Mouse (Mus musculus): ENCODE data around the gene Tsga10ip.

Gene Tsga10ip

GRCm38 (mm10) chr19:5402293-5402692, at the start of gene Tsga10ip:
TSS of gene Tsga10ip (minus strand) at chr19:5402526.
- DNase-seq (ENCODE audit: low read depth), result no peak

- DNase-seq (ENCODE audit: low read depth), result no peak
These were observed 49.4 kb upstream of the Tsga10ip start for GRCm38 (mm10) chr19:5451766-5452165.

DNA sequence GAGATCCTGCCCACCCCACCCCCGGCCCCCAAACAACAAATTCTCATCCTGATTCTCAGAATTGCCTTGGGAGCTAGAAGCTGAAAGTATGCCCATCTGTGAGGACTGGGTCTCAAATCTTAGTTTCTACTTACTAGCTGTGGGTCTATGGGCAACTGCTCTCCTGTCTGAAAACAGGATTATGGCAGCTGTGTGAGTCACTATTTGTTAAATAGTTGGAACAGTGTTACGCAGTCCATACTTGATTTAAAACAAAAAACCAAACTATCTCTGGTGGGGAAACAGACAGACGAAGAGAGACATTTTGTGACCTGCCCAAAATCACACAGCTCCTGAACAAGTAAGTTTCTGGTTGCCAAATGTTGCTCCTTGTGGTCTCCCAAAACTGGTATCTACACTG, 47.3 kb upstream of the Tsga10ip start:
- DNase-seq (ENCODE audit: low read depth), result no peak

DNA sequence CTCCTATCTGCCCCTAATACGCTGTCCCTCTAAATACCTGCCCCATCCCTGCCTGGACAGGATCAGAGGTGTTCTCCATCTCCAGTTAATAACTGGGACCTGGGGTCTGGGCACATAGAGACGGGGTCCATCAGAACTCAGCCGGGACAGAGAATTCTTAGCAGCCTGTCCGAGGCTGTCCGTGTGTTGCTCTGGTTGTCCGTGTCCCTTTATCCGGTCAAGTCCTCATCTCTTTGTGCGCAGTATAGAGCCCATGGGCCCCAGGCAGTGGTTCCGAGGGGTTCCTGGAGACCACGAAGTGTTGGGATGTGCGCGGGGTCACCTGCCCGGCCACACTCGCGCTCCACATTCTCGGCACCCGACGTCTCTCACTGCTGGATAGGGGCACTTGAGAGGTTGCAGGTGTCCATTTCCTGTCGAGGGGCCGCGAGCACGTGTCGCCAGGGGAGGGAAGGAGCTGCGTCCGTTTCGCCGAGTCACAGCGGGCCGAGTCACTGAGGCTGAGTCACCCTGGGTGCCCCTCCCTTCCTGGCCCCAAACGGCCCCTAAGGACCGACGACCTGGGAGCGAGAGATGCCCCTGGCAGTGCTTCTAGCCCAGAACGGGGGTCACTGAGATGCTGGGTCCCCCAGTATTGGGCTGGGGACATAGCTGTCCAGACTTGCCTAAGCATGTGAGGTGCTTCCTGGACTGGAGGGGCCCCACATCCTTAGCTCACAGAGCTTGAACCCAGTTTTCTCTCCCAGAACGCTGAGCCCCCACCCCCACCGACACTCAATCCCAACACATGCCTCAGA, 46.2 kb upstream of the Tsga10ip start:
- DNase-seq (ENCODE audit: low read depth), result no peak

- DNase-seq (ENCODE audit: low read depth), result peak; percentile 49
These were observed 45.4 kb upstream of the Tsga10ip start, which contains the start of gene Fosl1 for GRCm38 (mm10) chr19:5447515-5448353. TSS of gene Fosl1 (plus strand) at chr19:5447547.

DNA sequence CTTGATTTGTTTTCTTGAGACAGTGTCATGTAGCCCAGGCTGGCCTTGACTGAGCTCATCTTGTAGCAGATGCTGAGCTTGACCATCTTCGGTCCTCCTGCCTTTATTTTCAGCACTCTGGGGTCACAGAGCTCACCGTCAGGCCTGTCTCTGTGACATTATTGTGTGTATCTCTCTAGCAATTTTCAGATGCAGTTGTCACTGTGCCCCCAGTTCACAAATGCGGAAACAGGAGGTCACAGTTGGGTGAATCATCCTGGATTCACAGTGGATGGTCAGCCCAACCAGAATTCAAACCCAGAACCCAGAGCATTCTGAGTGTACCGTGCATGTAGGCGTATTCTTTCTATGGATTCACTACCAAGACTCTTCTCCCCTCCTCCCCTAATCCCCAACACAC, 43.4 kb upstream of the Tsga10ip start:
- no peak for DNase-seq (ENCODE audit: low read depth)

DNA sequence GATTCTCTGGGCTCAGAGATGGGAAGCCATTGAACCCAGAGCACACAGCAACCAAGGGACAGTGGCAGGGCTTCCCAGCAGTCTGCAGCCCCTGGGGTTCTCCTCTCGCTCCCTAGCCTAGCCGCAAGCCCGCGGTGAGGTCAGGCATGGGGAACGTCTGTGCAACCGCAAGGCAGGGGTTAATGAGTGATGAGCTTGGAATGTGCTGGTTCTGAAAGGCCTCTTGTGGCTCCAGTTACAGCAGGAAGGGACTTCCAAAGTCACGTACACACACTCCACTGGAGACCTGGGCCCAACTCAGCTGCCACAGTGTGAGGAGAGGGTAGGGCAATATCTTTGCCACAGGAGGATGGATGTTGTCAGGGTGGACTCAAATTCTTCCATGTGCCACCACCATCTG, 42.6 kb upstream of the Tsga10ip start:
- no peak for DNase-seq (ENCODE audit: low read depth)

DNA sequence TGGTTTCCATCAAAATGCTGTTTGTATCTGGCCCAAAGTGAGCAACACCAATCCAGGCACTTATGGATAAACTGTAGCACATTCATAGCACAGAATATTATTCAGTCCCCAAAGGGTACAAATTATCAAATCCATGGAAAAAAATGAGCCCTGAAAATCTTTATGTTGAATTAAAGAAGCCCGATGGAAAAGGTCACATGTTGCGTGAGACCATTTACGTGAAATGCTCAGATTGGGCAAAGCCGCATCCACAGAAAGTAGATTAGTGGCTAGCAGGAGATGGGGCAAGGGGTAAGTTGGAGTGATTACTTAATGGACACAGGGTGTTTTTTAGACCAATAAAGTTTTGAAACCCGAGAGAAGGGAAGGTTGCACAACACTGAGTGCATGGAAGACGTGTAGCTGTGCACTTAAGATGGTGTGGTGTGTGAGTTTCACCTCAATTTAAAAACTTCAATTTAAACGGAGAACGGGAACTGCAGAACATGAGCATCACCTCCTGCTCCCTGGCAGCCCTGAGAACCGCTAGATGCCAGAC, 42.1 kb upstream of the Tsga10ip start:
- DNase-seq (ENCODE audit: low read depth), result no peak

DNA sequence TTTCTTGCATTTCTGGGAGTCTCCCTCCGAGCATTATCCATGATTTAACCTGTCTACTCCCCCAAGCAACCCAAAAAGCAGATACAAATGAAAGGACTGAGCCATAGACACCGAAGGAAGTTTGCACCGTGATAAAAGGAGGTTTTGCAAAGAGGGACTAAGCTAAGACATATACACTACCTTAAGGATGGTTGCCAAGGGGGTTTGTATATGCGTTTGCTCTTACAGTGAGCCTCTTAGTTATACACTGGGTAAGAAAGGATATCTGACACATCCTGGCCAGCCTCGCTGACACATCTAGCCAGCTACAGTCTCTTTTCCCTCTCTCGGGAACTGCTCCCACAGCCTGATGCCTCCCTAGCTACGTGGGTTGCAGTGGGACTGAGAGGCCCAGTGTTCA, 31.6 kb upstream of the Tsga10ip start:
- DNase-seq (ENCODE audit: low read depth), result no peak

GRCm38 (mm10) chr19:5432992-5433852, 30.9 kb upstream of the Tsga10ip start:
- peak; percentile 52 for DNase-seq (ENCODE audit: low read depth)

DNA sequence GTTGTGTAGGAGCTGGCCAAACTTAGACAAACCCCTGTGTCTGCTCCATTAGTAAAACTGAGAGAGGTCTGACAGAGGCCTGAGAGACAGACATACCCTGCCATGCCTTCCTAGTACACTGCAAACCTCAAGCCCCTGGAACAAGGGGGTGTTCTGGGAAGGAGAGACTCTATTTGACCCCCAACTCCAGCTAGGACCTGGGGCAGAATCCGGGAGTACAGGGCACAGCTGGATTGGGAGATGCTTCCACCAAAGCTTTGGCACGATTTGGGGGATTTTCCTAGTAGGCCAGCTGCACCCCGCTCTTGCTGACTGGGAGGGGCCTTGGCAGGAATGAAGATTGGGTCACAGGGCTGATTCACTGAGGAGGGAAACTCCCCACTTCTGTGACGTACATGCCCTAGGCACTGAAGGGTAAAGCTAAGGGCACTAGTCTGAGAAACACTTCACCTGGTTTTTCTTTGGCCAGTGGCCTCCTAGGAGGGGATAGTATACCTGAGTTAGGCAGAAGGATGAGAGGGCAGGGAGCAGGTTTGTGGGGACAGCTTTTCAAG, 29.7 kb upstream of the Tsga10ip start:
- DNase-seq (ENCODE audit: low read depth), result no peak

GRCm38 (mm10) chr19:5430408-5430807, 28.1 kb upstream of the Tsga10ip start:
- no peak for DNase-seq (ENCODE audit: low read depth)

DNA sequence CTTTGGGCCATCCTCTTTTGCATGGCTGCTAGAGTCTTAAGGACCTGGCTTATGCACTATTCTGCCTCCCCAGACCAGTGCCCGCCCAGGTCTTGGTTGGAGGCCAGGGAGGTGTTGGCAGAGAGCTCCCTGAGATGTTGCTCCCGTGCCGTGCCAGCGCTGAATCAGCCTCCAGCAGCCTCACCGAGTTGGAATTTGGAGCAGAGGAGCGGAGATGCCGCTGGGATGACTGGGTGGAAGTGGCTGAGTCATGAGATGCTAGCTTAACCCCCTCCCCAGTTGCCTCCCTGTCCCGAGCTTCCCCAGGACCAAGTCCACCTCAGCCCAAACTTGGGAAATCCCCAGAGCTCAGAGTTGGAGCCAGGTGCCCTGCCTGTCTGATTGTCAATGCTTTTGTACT, 27.5 kb upstream of the Tsga10ip start:
- no peak for DNase-seq (ENCODE audit: low read depth)

DNA sequence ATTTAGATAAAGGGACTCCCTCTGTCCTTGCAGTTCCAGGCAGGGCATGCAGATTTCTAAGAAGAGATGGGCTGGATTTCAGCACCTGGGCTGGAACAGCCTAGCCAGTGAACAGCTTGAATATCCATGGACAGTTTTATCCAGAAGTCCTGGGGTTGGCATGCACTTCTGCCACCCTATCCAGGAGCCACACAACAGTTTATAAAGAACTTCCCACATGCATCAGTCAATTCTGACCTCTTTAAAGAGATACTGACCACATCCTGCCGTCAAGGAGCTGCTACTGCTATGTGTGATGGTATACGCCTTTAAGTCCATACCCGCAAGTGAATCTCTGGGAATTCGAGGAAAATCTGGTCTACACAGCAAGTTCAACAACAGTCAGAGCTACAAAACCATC, 26.9 kb upstream of the Tsga10ip start:
- no peak for DNase-seq (ENCODE audit: low read depth)

- no peak for DNase-seq (ENCODE audit: low read depth)
These were observed 25.8 kb upstream of the Tsga10ip start for GRCm38 (mm10) chr19:5428083-5428482.

DNA sequence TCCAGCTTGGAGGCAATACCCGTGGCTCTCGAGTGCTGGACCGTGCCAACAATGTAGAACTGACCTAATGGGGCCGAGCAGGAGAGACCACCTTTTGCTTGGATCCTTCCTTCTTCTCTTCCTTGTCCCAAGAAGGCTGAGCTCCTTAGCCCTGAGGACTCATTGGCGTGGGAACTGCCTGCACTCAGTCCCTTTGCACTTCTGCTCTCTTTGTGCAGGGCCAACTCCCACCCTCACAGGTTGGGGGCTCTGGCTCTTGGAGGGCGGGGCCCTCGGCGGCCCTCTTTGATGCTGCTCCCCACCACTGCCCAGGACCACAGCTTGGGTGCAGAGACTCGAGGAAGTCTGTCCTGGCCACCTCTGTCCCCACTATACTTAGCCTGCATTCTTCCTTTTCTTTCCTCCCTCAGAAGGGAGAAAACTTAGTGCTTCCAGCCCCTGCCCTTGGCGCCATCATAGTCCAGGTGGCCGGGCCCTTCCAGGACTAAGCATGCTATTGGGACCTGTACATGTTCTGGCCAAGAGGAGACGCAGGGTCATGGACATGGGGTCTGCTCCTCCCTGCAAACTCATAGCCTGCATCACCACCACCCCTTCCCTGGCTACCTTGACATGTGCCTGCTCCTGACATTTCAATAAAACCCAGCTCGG, 24.4 kb upstream of the Tsga10ip start:
- no peak for DNase-seq (ENCODE audit: low read depth)

DNA sequence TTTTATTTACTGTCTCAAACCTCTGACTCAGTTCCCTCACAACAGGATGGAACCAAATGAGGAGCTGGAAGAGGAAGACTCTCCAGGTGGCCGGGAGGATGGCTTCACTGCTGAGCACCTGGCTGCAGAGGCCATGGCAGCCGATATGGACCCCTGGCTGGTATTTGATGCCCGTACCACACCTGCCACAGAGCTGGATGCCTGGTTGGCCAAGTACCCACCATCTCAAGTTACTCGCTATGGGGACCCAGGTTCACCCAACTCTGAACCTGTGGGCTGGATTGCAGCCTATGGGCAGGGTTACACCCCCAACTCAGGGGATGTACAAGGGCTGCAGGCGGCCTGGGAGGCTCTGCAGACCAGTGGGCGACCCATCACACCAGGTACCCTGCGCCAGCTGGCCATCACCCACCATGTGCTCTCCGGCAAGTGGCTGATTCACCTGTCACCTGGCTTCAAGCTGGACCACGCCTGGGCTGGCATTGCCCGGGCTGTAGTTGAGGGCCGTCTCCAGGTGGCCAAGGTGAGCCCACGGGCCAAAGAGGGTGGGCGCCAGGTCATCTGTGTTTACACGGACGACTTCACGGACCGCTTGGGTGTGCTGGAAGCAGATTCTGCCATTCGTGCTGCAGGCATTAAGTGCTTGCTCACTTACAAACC, 23.7 kb upstream of the Tsga10ip start:
- DNase-seq (ENCODE audit: low read depth), result no peak

DNA sequence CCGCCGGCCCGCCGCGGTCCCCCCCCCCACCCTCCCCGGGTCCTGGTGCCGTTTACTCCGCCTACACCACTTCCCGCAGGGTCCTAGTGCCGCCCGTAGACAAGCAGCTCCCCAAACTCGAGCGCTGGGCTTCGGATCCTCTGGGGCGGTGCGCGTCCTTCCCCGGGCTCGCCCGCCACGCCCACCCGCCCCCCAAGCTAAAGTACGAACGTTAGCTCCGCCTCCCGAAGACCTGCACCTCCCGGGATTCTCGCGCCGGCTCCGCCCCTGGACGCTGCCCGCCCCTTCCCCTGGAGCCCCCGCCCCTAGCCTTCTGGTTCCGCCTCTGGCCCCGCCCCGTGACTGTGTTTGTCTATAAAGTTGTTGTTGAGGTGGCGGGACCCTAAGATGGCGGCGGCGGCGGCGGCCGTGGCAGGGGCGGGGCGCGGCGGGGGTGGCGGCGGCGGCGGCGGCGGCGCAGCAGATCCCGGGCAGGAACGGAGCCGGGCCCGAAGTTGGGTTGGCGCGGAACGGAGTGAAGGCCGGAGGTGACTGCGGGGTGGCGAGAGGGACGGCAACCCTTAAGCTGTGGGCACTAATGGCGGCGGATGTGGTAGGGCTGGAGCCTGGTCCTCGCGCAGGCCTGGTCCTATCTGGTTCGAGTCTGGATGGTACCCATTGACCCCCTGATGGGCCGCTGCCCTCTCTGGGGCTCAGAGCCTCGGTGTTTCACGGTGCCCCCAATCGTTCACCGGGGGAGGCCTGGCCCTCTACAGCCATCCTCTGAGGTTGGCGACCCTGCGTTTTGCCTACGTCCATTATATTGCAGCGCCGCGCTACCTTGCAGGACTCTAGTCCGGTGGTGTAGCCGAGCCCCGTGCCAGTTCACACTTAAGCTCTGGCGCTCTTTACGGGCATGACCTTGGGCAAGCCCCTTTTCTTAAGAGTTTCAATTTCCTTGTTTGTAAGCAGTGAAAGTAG, 22.7 kb upstream of the Tsga10ip start, which contains the start of the genes Drap1 and AI837181:
Gene Drap1 (minus strand): TSS at position 198 of the 960 bp plus-strand sequence.
Gene AI837181 (plus strand): TSS at position 363 of the 960 bp plus-strand sequence.
- peak; percentile 92 for DNase-seq (ENCODE audit: low read depth)
